ENCODE assay signal across 18 mouse cellular contexts in the genomic region with DNA sequence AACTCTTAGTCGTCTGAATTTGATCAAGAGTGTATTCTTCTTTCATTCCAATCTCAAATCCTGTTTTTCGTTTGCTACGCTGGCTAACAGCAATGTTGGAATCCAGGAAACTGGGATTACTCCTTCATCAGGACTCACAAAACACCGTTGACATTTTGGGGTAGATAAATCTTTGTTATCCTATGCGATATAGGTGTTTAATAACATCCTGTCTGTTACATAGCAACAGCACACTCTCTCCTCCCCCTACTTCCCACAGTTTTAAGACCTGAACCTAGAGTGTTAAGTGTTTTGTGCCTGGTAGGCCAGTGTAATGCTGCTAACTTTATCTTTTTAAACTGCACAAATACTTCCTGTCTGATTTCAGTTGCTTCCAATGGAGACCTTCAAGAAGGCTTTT. TPM values are rescaled to one million over a fixed set of nuclear protein-coding genes. Genes with fewer than 3 reads are reported as not detected.
DNase-seq lines count a peak whose midpoint lies in the region; ATAC-seq lines count a peak whose summit lies in the region.
"Had no signal": no experiment of that assay in that cellular context is flagged by ENCODE, and none has a peak within 500 bp of the region (broad histone marks: within the 10 kb centered on the region; RNA-seq: fewer than 3 reads in every experiment).

No protein-coding gene starts in this region.

- 28% methylated on average over 5 of the region's 5 CpGs for WGBS in heart, embryonic 10.5 days
- WGBS in liver, embryonic 13.5 days (ENCODE audit: insufficient replicate concordance) = 54% methylated on average over 5 of the region's 5 CpGs

- H3K9ac ChIP-seq in liver, embryonic 13.5 days = no peak overlapping the region
- H3K9ac ChIP-seq: embryonic facial prominence, embryonic 12.5 days; limb, embryonic 15.5 days; lung, embryonic 15.5 days; neural tube, embryonic 12.5 days had no signal

- no peak for ATAC-seq in liver, embryonic 13.5 days (ENCODE audit: low read depth)
- ATAC-seq: hindbrain, embryonic 16.5 days; midbrain, embryonic 16.5 days had no signal

- peak overlapping the region; percentile 76; the same call in 1 of the 2 replicates for H3K27ac ChIP-seq in heart, embryonic 10.5 days
- H3K27ac ChIP-seq in liver, embryonic 13.5 days = peak overlapping the region; percentile 31; the same call in 1 of the 2 replicates
- H3K27ac ChIP-seq: embryonic facial prominence, embryonic 12.5 days; limb, embryonic 15.5 days; lung, embryonic 15.5 days; neural tube, embryonic 12.5 days had no signal

- no peak for DNase-seq in heart, embryonic 10.5 days (ENCODE audit: low spot score)
- DNase-seq in heart, postnatal 14 days = no peak
- DNase-seq in liver, embryonic 13.5 days = no peak
- DNase-seq in liver = no peak
- DNase-seq in hindlimb bud, embryonic 11.5 days (ENCODE audit: extremely low spot score, low read depth, low spot score) = peak; percentile 46
- DNase-seq in naive thymus-derived CD4-positive, alpha-beta T cell, adult 2 months (ENCODE audit: low read depth) = peak; percentile 34
- no peak for DNase-seq in spleen, postnatal 36 days (ENCODE audit: low spot score in 2 of 2)
- no peak for DNase-seq in adrenal gland, postnatal 14 days
- DNase-seq: adrenal gland, postnatal 10 days; cerebellum, adult 8-10 months; layer of hippocampus, postnatal 36 days; right cerebral cortex, postnatal 4 days had no signal

- no peaks in the 10 kb centered on the region for H3K27me3 ChIP-seq in heart, embryonic 10.5 days (ENCODE audit: insufficient read depth, poor library complexity, severe bottlenecking)
- no peaks in the 10 kb centered on the region for H3K27me3 ChIP-seq in liver, embryonic 13.5 days
- H3K27me3 ChIP-seq: embryonic facial prominence, embryonic 12.5 days; limb, embryonic 15.5 days; lung, embryonic 15.5 days; neural tube, embryonic 12.5 days had no signal

- intact Hi-C loops in heart, postnatal 14 days (cut with DNase I) = loop anchor here (5.0 kb wide), 1 partner anchor 39 kb away; no protein-coding TSS in a partner anchor

- H3K4me2 ChIP-seq in liver, embryonic 13.5 days = no peak overlapping the region
- H3K4me2 ChIP-seq: embryonic facial prominence, embryonic 12.5 days; limb, embryonic 15.5 days; lung, embryonic 15.5 days; neural tube, embryonic 12.5 days had no signal

- peaks cover 8% of the 10 kb centered on the region; the same call in 1 of the 2 replicates for H3K36me3 ChIP-seq in heart, embryonic 10.5 days
- H3K36me3 ChIP-seq in liver, embryonic 13.5 days = no peaks in the 10 kb centered on the region
- H3K36me3 ChIP-seq: embryonic facial prominence, embryonic 12.5 days; limb, embryonic 15.5 days; lung, embryonic 15.5 days; neural tube, embryonic 12.5 days had no signal

- H3K4me3 ChIP-seq in heart, embryonic 10.5 days = peak overlapping the region; percentile 15; the same call in 1 of the 2 replicates
- no peak overlapping the region for H3K4me3 ChIP-seq in liver, embryonic 13.5 days (replicated peaks)
- H3K4me3 ChIP-seq: embryonic facial prominence, embryonic 12.5 days; limb, embryonic 15.5 days; lung, embryonic 15.5 days; neural tube, embryonic 12.5 days had no signal

- peaks cover 12% of the 10 kb centered on the region; the same call in 1 of the 2 replicates for H3K4me1 ChIP-seq in heart, embryonic 10.5 days
- H3K4me1 ChIP-seq in liver, embryonic 13.5 days (replicated peaks) = peaks cover 25% of the 10 kb centered on the region
- H3K4me1 ChIP-seq: embryonic facial prominence, embryonic 12.5 days; limb, embryonic 15.5 days; lung, embryonic 15.5 days; neural tube, embryonic 12.5 days had no signal

- no peaks in the 10 kb centered on the region for H3K9me3 ChIP-seq in heart, embryonic 10.5 days
- no peaks in the 10 kb centered on the region for H3K9me3 ChIP-seq in liver, embryonic 13.5 days (replicated peaks)
- H3K9me3 ChIP-seq: embryonic facial prominence, embryonic 12.5 days; limb, embryonic 15.5 days; lung, embryonic 15.5 days; neural tube, embryonic 12.5 days had no signal

RNA-seq across cellular contexts. Expression of a gene that starts 39.0 kb away (rescaled TPM):
- 18.4 and 18.5 TPM in 2 replicates for polyA plus RNA-seq in heart, embryonic 10.5 days (2016; fragmentation: Nextera tagmentation; extraction: Ambion mirVana)
- total RNA-seq in heart, postnatal 14 days (2021) = 10 to 100 TPM; 63.8 to 67.9 TPM
- 2.3 and 3.2 TPM in 2 replicates for polyA plus RNA-seq in liver, embryonic 13.5 days (2015; fragmentation: Nextera tagmentation; extraction: Ambion mirVana)
- total RNA-seq in adrenal gland, postnatal 14 days (2021) = 21.3 and 33.3 TPM in 2 replicates

Comparison
In these comparisons a context has a peak if more than half of its experiments do, and no peak if none do; other contexts are left out.
1. DNase-seq: peak in hindlimb bud, embryonic 11.5 days (single experiment) and naive thymus-derived CD4-positive, alpha-beta T cell, adult 2 months (single experiment); none in heart, embryonic 10.5 days (single experiment), heart, postnatal 14 days (0 of 2), liver, embryonic 13.5 days (single experiment), liver (single experiment), spleen, postnatal 36 days (0 of 2) and adrenal gland, postnatal 14 days (single experiment).